Mouse (Mus musculus) regulatory T cell (primary cell): ENCODE measurements around the gene Ep300.

ENCODE experiments used
- in situ Hi-C: fragments of 300-600 bp; cut with MboI, MseI; formaldehyde crosslinking; loops from one replicate; pipeline ENCODE4 v1.15.1; 2025; ENCODE audit warnings: high pct_unique_total_duplicates

Gene Ep300

GRCm38 (mm10) chr15:81584913-81585745 lies at the start of gene Ep300:
TSS of gene Ep300 (plus strand) at chr15:81585351.
- in situ Hi-C loops = loop anchor here (10.0 kb wide), 1 partner anchor 120 kb away; the partner anchor contains the start of gene Rbx1

DNA sequence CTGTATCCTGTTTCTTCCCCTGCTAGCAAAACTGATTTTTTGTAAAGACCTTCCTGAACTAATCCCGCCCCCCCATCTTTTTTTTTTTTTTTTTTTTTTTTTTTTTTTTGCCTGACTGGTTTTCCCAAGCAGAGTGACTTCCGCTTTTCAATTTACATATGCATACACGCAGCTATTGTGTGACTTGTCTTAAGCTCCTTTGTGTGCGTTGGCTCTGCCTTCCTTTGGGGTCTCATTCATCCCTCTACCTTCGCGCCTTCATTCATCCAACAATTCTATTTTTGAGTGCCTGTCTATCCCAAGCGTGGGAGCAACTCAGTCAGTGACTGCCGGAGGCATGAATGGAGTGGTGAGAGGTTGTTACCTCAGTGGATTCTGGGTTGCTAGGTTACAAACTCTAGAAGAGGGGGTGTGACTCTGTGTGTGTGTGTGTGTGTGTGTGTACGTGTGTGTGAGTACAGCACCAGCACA lies 49.2 kb upstream of the Ep300 start:
- in situ Hi-C loops = no loop called here

DNA sequence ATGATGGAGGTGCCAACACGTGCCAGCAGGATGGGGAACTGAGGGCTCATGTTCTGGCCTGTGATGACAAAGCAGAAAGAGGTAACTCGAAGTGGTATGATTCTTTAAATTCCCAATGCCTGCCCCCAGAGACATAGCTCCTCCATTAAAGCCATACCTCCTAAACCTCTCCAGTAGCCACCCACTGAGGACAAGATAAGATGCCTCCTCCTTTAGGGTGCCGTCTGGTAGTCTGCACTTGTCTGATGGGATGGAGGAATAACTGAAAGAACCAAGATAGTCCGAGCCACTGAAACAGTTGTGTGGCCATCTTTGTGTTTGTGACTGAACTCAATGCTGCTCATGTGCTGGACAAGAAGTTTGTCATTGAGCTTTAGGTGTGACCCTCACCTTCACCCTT lies 47.0 kb upstream of the Ep300 start:
- in situ Hi-C loops = no loop called here

DNA sequence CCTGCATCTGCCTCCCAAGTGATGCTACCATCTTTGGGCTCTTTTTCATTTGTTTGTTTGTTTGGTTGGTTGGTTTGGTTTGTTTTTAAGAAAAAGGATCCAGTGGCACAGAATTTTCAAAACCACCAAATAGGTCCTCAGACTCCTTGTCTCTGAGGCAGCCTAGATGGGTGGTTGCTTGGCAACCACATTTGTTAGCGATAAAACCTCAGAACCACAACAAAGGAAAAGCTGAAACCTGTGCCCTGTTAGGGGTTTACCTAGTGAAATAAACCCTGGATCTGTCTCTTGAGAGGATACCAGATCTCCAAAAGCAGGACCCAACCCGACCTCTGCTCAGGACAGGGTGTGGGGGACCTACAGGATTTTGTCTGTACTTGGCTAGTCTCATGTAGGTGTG lies 45.6 kb upstream of the Ep300 start:
- in situ Hi-C loops = no loop called here

GRCm38 (mm10) chr15:81544916-81545315 lies 40.2 kb upstream of the Ep300 start:
- in situ Hi-C loops = no loop called here

DNA sequence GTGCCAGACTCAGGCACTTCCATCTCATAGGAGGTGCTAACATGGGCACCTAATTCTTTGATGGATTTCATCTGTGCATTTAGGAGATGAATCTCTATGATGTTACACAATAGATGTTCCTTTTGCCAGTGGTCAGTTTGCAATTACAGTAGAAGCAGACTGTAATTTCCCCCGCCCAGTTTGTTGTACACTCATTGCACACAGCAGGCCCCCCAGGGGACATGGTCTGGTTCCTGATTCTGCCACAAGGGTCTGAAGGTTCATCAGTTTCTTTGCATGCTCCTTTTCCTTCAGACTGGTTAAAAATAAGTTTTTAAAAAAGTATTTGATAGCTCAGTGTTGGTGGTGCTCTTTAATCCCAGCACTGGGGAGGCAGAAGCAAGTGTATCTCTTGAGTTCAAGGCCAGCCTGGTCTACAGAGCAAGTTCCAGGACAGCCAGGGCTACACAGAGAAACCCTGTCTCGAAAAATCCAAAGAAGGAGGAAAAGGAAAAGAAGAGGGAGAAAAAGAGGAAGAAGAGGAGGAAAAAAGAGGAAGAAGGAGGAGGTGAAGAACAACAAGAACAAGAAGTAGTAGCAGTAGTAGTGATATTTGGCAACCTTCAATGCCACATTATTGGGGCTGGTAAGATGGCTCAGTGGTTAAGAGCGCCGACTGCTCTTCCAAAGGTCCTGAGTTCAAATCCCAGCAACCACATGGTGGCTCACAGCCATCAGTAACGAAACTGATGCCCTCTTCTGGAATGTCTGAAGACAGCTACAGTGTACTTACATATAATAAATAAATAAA lies 39.6 kb upstream of the Ep300 start:
- in situ Hi-C loops = no loop called here

DNA sequence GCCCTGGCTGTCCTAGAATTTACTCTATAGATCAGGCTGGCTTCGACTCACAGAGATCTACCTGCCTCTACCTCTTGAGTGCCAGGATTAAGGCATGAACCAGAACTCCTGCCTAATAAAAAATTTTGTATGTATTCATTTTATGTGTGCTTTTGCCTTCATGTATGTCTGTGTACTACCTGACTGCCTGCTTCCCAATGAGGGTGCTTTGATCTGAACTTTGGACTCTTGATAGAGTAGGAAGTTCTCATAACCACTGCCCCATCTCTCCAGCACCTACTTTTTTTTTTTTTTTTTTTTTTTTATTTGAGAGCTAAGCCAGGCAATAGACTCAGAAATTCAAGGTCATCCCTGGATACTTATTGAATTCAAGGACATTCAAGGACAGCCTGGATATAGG lies 31.7 kb upstream of the Ep300 start:
- in situ Hi-C loops = no loop called here

DNA sequence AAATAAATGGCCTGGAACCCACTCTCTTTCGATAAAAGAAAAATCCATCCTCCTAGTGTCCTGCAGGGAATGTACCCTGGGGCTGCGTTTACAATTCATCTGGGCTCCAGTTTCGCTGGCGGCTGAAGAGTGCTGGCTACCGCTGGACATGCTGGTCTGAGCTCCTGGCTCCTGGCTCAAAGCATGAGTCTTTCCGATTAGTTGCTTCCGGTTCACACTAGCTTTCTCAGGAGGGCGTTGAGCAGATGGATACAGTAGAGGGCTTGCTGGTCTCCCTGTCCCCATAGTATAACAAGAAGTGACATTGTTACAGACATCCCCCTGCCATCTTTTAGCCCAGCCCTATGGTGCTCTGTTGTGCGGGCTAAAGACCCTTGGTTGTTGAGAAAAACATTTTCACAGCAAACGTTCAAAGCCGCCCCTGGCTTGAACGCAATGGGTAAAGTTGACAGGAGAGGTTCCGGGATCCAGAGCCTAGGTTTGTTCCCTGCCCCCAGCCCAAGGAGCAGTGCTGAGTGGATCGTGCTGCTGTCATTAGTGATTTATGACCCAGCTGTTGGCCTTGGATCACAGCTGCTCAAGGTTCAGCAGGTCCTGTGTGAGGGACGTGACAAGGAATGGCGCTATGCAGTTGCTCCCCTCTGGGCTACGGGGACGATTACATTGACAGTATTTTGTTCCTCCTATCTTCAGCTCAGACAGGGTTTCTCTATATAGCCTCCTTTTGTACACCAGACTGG lies 30.4 kb upstream of the Ep300 start:
- in situ Hi-C loops = no loop called here

- in situ Hi-C loops = no loop called here
Measured at GRCm38 (mm10) chr15:81555986-81556385, 29.2 kb upstream of the Ep300 start.

GRCm38 (mm10) chr15:81561501-81561900 lies 23.6 kb upstream of the Ep300 start:
- in situ Hi-C loops = no loop called here

DNA sequence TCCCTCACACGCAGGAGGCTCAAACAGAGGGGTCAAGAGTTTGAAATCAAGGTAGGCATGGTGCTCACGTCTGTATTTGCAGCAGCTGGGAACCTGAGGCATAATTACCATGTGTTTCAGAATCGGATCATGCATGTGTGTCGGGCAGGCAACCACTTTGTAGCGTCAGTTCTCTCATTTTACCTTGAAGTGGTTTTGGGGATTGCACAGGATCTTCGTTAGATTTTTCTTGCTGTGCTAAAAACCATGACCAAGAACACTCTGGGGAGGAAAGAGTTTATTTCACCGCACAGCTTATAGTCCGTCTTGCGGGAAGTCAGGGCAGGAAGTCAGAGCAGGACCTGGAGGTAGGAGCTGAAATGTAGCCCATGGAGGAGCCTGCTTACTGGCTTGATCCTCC lies 23.2 kb upstream of the Ep300 start:
- in situ Hi-C loops = no loop called here

GRCm38 (mm10) chr15:81562491-81563488 lies 22.4 kb upstream of the Ep300 start:
- in situ Hi-C loops = no loop called here

GRCm38 (mm10) chr15:81568093-81568492 lies 17.1 kb upstream of the Ep300 start:
- in situ Hi-C loops = no loop called here

- in situ Hi-C loops = no loop called here
Measured at GRCm38 (mm10) chr15:81568592-81568991, 16.6 kb upstream of the Ep300 start.

GRCm38 (mm10) chr15:81576961-81577360 lies 8.2 kb upstream of the Ep300 start:
- in situ Hi-C loops = no loop called here

DNA sequence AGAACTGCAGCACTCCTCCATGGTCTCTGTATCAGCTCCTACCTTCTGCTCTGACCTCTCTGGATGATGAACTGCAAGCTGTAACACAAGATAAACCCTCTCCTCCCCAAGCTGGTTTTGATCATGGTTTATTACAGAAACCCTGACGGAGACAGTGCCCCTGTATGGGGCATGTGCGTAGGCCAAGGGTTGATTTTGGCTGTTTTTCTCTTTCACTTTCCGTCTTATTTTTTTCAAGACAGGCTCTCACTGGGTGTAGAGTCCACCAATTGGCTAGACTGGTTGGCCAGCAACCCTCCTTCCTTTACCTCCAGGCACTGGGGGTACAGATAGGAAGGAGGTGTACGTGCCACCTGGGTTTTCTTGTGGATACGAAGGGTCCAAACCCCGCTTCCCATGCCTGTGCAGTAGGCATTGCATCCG lies 7.4 kb upstream of the Ep300 start:
- in situ Hi-C loops = no loop called here

GRCm38 (mm10) chr15:81584466-81584865 lies 685 bp upstream of the Ep300 start:
- in situ Hi-C loops = loop anchor here (10.0 kb wide), 1 partner anchor 120 kb away; the partner anchor contains the start of gene Rbx1

DNA sequence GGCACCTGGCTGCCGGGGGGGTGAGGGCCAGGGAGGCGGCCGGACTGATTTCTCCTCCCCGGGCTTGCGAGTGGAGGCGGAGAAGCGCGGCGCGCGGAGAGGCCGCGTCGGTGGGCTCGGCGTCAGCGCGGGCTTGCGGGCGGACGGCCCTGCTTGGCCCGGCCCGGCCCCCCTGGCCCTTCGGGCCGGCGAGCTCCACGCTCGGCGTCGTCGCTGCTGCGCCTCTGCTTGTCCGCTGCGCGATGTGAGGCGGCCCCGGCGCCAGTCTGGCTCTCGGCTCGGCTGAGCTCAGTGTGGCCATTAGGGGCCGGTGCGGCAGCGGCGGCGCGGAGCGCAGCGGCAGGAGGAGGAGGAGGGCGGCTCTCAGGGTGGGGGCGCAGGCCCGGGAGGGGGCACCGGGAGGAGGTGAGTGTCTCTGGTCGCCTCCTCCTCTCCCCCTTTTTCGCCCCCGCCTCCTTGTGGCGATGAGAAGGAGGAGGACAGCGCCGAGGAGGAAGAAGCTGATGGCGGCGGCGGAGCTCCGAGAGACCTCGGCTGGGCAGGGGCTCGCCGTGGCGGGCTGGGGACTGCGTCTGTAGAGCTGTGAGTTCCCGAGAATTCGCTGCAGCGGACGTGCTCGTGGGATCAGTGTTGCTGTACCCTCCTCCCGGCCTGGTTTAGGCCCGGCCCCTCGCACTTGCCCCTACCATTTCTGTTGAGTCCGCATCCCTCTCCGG lies 753 bp downstream of the Ep300 start:
- in situ Hi-C loops = loop anchor here (10.0 kb wide), 1 partner anchor 121 kb away; the partner anchor contains the start of gene Rbx1

- in situ Hi-C loops = loop anchor here (10.0 kb wide), 1 partner anchor 122 kb away; the partner anchor contains the start of gene Rbx1
Measured at GRCm38 (mm10) chr15:81586466-81586865, 1.3 kb downstream of the Ep300 start.

GRCm38 (mm10) chr15:81587686-81588085 lies 2.5 kb downstream of the Ep300 start:
- in situ Hi-C loops = loop anchor here (10.0 kb wide), 1 partner anchor 123 kb away; the partner anchor contains the start of gene Rbx1
